Mouse (Mus musculus): ENCODE data around the gene Zfp385b. TPM values are rescaled to one million over a fixed set of nuclear protein-coding genes. Genes with fewer than 3 reads are reported as not detected.
A peak's percentile ranks its signal among the peaks of the same experiment; 100 is the strongest.

The Zfp385b gene
- polyA plus RNA-seq, 1 experiment, result 1.7 TPM

DNA sequence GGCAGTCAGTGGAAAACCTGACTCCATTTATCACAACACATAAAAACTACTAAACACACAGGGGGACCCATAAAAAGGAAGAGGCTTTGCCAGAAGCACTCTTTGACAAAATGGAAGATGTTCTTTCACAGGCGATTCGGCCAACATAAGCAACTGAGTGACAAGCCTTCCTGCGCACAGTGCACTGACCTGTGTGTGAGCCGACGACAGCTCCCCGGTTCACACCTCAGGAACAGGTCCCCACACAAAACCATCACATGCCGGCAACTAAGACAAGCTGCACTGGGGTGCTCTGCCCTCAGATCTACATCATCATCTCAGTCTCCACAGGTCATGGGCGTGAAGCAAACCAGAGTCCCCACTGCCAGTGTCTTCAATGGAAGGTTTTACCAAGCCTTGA lies 375.2 kb downstream of the Zfp385b start:
- H3K4me3 ChIP-seq (ENCODE audit: insufficient read depth, low read length), result no peak overlapping the region
- no peaks in the 10 kb centered on the region for H3K4me1 ChIP-seq (ENCODE audit: control insufficient read depth, insufficient read depth, low read length)
- H3K27ac ChIP-seq (ENCODE audit: insufficient read depth, low read length), result no peak overlapping the region
- TF ChIP-seq POLR2A (IDR thresholded peaks at IDR 0.05; ENCODE audit: low read depth, low read length), result no peak
- TF ChIP-seq CTCF (IDR thresholded peaks at IDR 0.05; ENCODE audit: borderline replicate concordance, insufficient read depth, low read length), result no peak

DNA sequence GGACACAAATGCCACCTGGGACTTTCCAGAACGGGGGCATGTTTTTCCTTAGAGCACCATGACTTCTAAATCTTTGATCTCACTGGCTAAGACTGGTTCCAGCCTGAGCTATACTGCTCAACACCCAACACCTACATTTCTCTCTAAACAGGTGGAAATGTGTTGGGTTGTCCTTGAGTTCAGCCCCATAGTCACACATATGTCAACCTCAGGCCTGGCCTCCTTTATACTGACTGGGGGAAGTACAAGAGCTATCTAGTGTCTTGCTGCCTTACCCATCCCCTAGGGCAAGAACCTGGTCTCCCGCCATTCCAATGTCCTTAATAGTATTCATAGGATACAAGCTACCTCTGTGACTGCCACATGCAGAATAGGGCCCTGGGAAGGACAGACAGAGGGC lies 378.8 kb downstream of the Zfp385b start:
- TF ChIP-seq CTCF (IDR thresholded peaks at IDR 0.05; ENCODE audit: borderline replicate concordance, insufficient read depth, low read length), result no peak
- TF ChIP-seq POLR2A (IDR thresholded peaks at IDR 0.05; ENCODE audit: low read depth, low read length), result no peak
- H3K27ac ChIP-seq (ENCODE audit: insufficient read depth, low read length), result no peak overlapping the region
- H3K4me1 ChIP-seq (ENCODE audit: control insufficient read depth, insufficient read depth, low read length), result no peaks in the 10 kb centered on the region
- H3K4me3 ChIP-seq (ENCODE audit: insufficient read depth, low read length), result no peak overlapping the region

DNA sequence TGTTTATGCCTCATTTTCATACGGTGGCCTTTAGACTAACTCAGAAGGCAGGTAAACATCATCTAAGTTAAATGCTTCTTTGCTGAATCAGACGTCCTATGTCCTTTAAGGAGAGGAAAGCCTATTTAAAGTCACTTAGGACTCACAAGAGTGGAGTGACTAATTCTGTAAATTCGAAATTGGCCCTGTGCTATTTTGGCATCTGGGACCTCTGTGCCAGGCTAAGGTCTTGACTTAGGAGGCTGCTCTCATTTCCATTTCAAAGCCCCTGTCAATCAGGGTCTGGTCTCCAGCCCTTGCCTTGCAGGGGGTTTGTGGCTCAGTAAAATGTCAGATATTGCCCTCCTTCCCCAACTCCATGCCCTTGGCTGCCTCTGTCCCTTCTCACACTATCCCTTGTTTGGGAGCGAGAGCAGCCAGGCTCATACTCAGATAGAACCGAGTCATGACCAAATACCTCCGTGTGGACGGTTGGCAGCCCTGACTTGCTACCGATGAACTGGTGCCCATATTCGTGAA lies 383.1 kb downstream of the Zfp385b start:
- TF ChIP-seq POLR2A (IDR thresholded peaks at IDR 0.05; ENCODE audit: low read depth, low read length) (no peak), CTCF (IDR thresholded peaks at IDR 0.05; ENCODE audit: borderline replicate concordance, insufficient read depth, low read length) (no peak)
- Histone ChIP-seq H3K4me1 (ENCODE audit: control insufficient read depth, insufficient read depth, low read length) (no peaks in the 10 kb centered on the region), H3K4me3 (ENCODE audit: insufficient read depth, low read length) (no peak overlapping the region), H3K27ac (ENCODE audit: insufficient read depth, low read length) (no peak overlapping the region)

DNA sequence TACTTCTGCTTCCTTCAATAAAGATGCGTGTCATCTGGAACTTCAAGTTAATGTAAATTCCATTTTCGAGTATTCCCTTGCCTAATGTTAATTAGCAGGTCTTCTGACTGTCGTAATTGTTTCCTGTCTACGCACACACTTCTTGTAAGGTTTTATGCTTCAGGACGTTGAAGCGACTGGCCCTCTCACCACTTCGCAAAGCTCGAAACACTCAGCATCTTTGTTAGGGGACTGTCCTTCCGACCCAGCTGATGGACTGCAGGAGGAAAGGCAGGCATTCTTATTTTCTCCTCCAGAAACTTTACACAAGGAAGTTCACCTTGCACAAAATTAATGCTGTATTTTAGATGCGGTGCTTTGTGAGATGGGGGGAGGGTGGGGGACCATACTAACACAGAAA lies 400.0 kb downstream of the Zfp385b start:
- TF ChIP-seq CTCF (IDR thresholded peaks at IDR 0.05; ENCODE audit: borderline replicate concordance, insufficient read depth, low read length) (no peak), POLR2A (IDR thresholded peaks at IDR 0.05; ENCODE audit: low read depth, low read length) (no peak)
- no peak overlapping the region for H3K4me3 ChIP-seq (ENCODE audit: insufficient read depth, low read length)

DNA sequence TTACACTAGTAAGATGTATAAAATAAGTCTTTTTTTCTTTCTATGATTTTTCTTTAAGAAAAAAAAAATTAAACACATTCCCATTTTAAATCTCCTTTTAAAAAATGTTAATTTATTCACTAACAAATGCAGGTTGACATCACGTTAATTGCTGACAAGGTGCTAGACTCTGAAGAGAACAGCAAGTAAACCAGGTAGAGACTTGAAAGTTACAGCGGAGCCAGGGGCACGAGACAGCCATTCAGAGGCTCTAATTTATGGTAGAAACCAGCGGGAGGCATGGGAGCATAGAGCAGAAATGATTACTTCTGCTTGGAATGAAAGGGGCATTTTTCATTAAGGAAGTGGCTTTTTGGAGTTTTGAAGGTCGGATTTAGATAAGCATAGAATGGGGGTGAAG lies 401.4 kb downstream of the Zfp385b start:
- Histone ChIP-seq H3K4me1 (ENCODE audit: control insufficient read depth, insufficient read depth, low read length) (no peaks in the 10 kb centered on the region), H3K27ac (ENCODE audit: insufficient read depth, low read length) (no peak overlapping the region), H3K4me3 (ENCODE audit: insufficient read depth, low read length) (no peak overlapping the region)
- no peak for TF ChIP-seq CTCF (IDR thresholded peaks at IDR 0.05; ENCODE audit: borderline replicate concordance, insufficient read depth, low read length)
- no peak for TF ChIP-seq POLR2A (IDR thresholded peaks at IDR 0.05; ENCODE audit: low read depth, low read length)

More for the DNA sequence above, 400.0 kb downstream of the Zfp385b start:
- no peak overlapping the region for H3K27ac ChIP-seq (ENCODE audit: insufficient read depth, low read length)
- no peaks in the 10 kb centered on the region for H3K4me1 ChIP-seq (ENCODE audit: control insufficient read depth, insufficient read depth, low read length)

DNA sequence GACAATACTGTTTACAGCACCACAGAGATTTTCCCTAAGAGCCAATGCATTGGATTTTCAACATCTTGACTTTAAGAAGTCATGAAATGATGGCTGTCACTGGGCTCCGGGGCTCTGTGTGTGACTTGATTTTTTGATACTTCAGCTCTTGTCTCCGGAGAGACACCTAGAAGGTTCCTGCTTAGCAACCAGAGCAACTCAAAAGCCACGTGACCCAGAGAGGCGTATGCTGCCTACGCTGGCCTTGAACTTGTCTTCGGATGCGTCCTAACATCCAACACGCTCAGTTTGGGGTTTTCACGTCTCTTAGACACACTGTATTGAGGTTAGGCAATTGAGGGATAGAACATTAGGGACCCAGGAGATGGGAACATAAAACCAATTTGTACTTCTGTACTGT lies 407.3 kb downstream of the Zfp385b start:
- TF ChIP-seq CTCF (IDR thresholded peaks at IDR 0.05; ENCODE audit: borderline replicate concordance, insufficient read depth, low read length), result no peak
- no peak for TF ChIP-seq POLR2A (IDR thresholded peaks at IDR 0.05; ENCODE audit: low read depth, low read length)
- no peak overlapping the region for H3K4me3 ChIP-seq (ENCODE audit: insufficient read depth, low read length)
- no peaks in the 10 kb centered on the region for H3K4me1 ChIP-seq (ENCODE audit: control insufficient read depth, insufficient read depth, low read length)
- H3K27ac ChIP-seq (ENCODE audit: insufficient read depth, low read length), result no peak overlapping the region

DNA sequence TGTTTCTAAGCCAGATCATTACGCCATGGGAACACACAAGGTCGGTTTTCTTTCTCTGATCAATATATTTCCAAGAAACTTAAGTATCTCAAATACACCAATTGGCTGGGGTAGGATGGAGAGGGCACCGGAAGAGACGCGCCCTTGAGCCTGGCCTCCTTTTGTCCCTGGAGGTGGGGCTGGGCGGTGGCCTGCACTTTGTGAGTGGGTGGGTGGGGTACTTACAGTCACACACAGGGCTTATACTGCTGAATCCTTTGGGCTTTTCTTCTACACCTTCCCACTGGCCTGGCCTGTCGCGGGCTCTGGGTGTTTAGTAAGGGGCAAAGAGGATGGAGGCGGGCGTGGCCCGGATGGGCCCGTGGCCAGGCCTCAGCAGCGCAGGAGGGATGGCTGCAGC lies 407.8 kb downstream of the Zfp385b start:
- no peak overlapping the region for H3K4me3 ChIP-seq (ENCODE audit: insufficient read depth, low read length)
- H3K27ac ChIP-seq (ENCODE audit: insufficient read depth, low read length), result no peak overlapping the region
- TF ChIP-seq CTCF (IDR thresholded peaks at IDR 0.05; ENCODE audit: borderline replicate concordance, insufficient read depth, low read length), result no peak
- TF ChIP-seq POLR2A (IDR thresholded peaks at IDR 0.05; ENCODE audit: low read depth, low read length), result no peak
- H3K4me1 ChIP-seq (ENCODE audit: control insufficient read depth, insufficient read depth, low read length), result no peaks in the 10 kb centered on the region

DNA sequence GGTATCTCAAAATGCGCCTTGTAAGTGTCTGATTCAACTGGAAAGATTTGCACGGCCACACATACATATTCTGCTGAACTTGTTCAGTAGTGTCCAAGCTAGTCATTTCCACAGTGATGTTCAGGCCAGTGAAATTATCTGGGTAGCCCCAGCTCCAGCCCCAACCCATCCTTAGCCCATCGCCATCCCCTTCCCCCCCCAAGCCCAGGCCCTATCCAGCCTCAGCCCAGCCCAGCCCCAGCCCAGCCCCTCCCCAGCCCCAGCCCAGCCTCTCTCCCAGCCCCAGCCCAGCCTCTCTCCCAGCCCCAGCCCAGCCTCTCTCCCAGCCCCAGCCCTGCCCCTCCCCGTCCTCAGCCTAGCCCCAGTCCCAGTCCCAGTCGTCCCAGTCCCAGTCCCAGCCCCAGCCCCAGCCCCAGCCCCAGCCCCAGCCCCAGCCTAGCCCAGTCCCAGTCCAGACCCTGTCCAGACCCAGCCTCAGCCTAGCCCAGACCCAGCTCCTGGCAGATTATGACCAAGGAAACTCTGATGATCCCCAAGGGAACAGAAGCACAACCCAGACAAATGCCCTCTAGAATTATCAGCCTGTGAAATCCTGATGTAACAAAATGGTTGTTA lies 409.8 kb downstream of the Zfp385b start:
- no peak overlapping the region for H3K4me3 ChIP-seq (ENCODE audit: insufficient read depth, low read length)
- no peaks in the 10 kb centered on the region for H3K4me1 ChIP-seq (ENCODE audit: control insufficient read depth, insufficient read depth, low read length)
- no peak for TF ChIP-seq CTCF (IDR thresholded peaks at IDR 0.05; ENCODE audit: borderline replicate concordance, insufficient read depth, low read length)
- TF ChIP-seq POLR2A (IDR thresholded peaks at IDR 0.05; ENCODE audit: low read depth, low read length), result no peak
- no peak overlapping the region for H3K27ac ChIP-seq (ENCODE audit: insufficient read depth, low read length)

DNA sequence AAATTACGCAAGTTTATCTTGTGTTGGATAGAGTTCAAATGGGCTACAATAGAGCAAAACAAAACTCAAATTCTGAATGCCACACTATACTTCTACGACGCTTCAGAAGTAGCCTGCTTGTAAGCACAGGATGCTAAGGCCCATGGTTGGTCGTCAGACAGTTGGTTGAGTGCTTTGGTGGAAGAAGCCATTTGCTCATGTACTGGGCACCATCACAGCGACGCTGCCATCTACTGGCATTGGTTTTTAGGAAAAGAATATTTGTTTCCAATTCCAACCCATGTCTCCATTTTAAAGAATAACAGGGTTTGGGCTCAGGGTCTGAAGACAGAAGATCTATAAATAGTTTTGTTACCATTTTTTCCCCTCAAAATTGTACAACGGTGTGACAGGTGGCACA lies 410.5 kb downstream of the Zfp385b start:
- H3K4me1 ChIP-seq (ENCODE audit: control insufficient read depth, insufficient read depth, low read length), result no peaks in the 10 kb centered on the region
- no peak overlapping the region for H3K4me3 ChIP-seq (ENCODE audit: insufficient read depth, low read length)
- H3K27ac ChIP-seq (ENCODE audit: insufficient read depth, low read length), result no peak overlapping the region
- TF ChIP-seq POLR2A (IDR thresholded peaks at IDR 0.05; ENCODE audit: low read depth, low read length) (no peak), CTCF (IDR thresholded peaks at IDR 0.05; ENCODE audit: borderline replicate concordance, insufficient read depth, low read length) (peak; percentile 11; the same call in 1 of the 2 replicates)

DNA sequence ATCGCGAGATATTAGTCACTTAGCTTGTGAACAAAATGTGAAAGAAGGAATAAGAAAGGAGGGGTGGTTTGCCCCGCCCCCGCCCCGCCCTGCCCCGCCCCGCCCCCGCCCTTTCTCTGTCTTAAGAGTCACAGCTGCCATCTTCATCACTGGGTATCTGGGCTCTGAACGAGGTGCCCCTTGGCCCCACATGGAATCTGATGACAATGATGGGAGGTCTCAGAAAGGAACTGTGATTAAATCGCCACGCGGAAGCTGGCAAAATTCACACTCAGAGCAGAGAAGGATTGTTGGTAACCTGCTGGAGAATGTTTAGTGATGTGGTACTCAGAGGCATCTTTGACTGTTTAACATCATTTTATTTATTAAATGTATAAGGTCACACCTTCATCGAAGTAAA lies 417.1 kb downstream of the Zfp385b start:
- TF ChIP-seq CTCF (IDR thresholded peaks at IDR 0.05; ENCODE audit: borderline replicate concordance, insufficient read depth, low read length), result no peak
- no peak for TF ChIP-seq POLR2A (IDR thresholded peaks at IDR 0.05; ENCODE audit: low read depth, low read length)
- H3K4me3 ChIP-seq (ENCODE audit: insufficient read depth, low read length), result no peak overlapping the region
- H3K4me1 ChIP-seq (ENCODE audit: control insufficient read depth, insufficient read depth, low read length), result no peaks in the 10 kb centered on the region

More for the DNA sequence above, 417.1 kb downstream of the Zfp385b start:
- H3K27ac ChIP-seq (ENCODE audit: insufficient read depth, low read length), result no peak overlapping the region

All from embryonic fibroblast, embryonic 13.5 days (primary cell).